Mouse (Mus musculus) bone marrow, adult 2 months (tissue): ENCODE results near the gene Zc2hc1c. TPM values are rescaled to one million over a fixed set of nuclear protein-coding genes. Genes with fewer than 3 reads are reported as not detected.

ENCODE experiments used
- H3K27ac ChIP-seq: fragments of 200-500 bp; 2 replicates; pipeline ENCODE4 v1.5.1; 2012; ENCODE audit warnings: low read depth, mild to moderate bottlenecking, control low read depth, inconsistent platforms, low read length; ENCODE audit not compliant: control insufficient read depth, poor library complexity, insufficient read depth
- H3K4me1 ChIP-seq: fragments of 200-500 bp; 2 replicates; pipeline ENCODE4 v1.6.1; 2011; ENCODE audit warnings: low read length; ENCODE audit not compliant: control insufficient read depth, insufficient read depth
- H3K4me3 ChIP-seq: fragments of 200-500 bp; replicated peaks from 2 replicates; pipeline ENCODE3; 2011; ENCODE audit warnings: mild to moderate bottlenecking, low read depth, low read length, control low read depth; ENCODE audit not compliant: control insufficient read depth
- CTCF ChIP-seq: fragments of 200-500 bp; IDR thresholded peaks from 2 replicates; pipeline ENCODE4 v1.5.1; 2011; ENCODE audit warnings: low read length, control low read depth; ENCODE audit not compliant: control insufficient read depth, insufficient read depth
- POLR2A ChIP-seq: fragments of 200-500 bp; IDR thresholded peaks from 2 replicates; pipeline ENCODE4 v1.6.1; 2011; ENCODE audit warnings: low read depth, mild to moderate bottlenecking, control low read depth, low read length, borderline replicate concordance; ENCODE audit not compliant: control insufficient read depth
- WGBS: fragments of 180-500 bp; shearing (Covaris S2); methylation state at CpG from one replicate; pipeline ENCODE4 v1.1.7; 2018; 5-methylcytosine and 5-hydroxymethylcytosine counted together
- polyA plus RNA-seq: library from polyadenylated mRNA; stranded (reverse); fragments of >200 nt; gene quantifications from 2 replicates; pipeline ENCODE4 v1.2.4, GENCODE M21; 2011; ENCODE audit warnings: low replicate concordance; ENCODE audit not compliant: missing spikeins, insufficient read depth, insufficient read length

The Zc2hc1c gene
- polyA plus RNA-seq, result 0.72 TPM in 1 of 2 replicates, not detected in the other

- H3K4me3 ChIP-seq, result peak within 1 kb of the TSS; percentile 55
- H3K4me1 ChIP-seq, result no peaks in the 10 kb centered on the region
- no peak for TF ChIP-seq POLR2A
- no peak for TF ChIP-seq CTCF
- WGBS, result 11% methylated on average over 31 of the region's 31 CpGs
- H3K27ac ChIP-seq, result no peak within 1 kb of the TSS
Measured at GRCm38 (mm10) chr12:85288486-85289156, at the start of gene Zc2hc1c. Zc2hc1c (plus strand) TSS chr12:85288591.

DNA sequence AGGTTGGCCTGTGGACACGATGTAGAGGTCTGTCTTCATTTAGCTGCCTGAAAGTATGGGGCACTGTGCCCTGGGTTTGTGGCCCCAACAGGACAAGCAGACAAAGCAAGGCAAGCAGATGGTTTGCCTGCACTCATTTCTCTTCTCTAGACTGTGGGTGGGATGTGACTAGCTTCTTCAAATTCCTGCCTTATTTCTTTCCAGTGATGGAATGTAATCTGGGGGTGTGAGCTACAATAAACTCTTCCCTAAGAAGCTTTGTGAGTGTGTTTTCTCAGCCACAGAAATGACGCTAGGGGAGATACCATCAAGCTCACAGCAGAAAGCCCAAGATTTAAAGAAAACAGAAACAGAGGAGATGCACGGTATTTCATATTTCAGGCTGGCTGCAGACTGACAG is 36.3 kb upstream of the Zc2hc1c start:
- TF ChIP-seq CTCF (no peak), POLR2A (no peak)
- 82% methylated on average over 3 of the region's 3 CpGs for WGBS
- Histone ChIP-seq H3K27ac (no peak overlapping the region), H3K4me3 (no peak overlapping the region), H3K4me1 (peaks cover 4% of the 10 kb centered on the region; the same call in 1 of the 2 replicates)

DNA sequence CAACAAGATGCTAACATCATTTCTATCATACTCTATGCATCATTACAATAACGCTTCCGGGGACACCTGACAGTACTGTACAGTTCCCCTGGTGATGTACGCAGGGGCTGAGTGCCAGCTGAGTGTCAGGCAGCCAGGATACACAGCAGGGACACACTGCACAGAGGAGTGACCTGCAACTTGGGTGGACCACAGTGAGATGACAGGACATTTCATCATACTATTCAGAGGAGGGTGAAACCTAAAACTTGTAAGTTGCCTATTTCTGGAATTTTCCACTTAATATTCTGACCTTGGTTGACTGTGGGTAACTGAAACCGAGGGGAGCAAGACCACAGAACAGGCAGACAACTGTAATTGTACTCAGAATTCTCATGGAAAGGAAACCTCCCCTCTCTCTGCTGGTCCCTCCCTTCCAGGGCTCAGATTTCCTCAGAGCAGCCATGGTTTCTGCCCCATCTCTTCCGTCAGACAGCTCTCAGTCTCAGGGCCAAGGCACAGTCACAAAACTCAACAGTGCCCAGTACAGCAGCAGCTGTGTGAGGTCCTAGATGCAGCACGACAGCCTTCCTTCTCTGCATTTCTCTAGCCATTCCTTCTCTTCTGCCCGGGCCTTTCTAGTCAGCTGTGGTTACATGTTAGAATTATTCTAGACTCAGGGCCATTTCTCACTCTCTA is 32.2 kb upstream of the Zc2hc1c start:
- WGBS, result 50% methylated on average over 7 of the region's 7 CpGs
- TF ChIP-seq POLR2A (no peak), CTCF (no peak)
- H3K27ac ChIP-seq, result peak overlapping the region; percentile 56
- H3K4me1 ChIP-seq, result peaks cover 6% of the 10 kb centered on the region
- H3K4me3 ChIP-seq, result no peak overlapping the region

DNA sequence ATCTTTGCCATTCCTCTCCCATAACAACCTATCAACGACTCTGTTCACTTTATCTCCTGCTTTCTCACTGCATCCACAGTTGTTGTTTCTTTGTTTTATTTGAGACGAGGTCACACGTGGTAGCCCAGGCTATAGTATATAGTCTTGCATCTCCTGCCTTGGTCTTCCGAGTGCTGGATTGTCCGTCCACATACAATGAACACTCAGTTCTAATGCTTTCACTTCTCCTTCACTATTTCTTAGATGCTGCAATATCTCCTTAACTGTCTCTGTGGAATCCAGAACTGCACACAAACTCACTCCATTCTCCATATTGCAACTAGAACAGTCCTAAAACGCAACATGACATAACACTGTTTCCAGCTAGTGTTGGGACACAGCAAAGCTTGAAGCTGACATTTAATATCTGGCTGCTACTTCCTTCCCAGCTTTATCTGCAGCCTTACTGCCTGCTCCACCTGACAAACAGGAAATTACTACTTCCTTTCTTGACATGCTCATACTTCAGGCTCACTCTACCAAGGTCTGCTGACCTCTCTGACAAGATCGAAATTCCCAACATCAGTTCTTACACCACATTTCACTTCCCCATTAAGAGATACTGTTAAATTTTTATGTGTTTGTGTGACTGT is 31.3 kb upstream of the Zc2hc1c start:
- Histone ChIP-seq H3K4me3 (no peak overlapping the region), H3K4me1 (peaks cover 6% of the 10 kb centered on the region), H3K27ac (peak overlapping the region; percentile 14; the same call in 1 of the 2 replicates)
- TF ChIP-seq CTCF (no peak), POLR2A (no peak)
- WGBS, result 9% methylated on average over 7 of the region's 7 CpGs

DNA sequence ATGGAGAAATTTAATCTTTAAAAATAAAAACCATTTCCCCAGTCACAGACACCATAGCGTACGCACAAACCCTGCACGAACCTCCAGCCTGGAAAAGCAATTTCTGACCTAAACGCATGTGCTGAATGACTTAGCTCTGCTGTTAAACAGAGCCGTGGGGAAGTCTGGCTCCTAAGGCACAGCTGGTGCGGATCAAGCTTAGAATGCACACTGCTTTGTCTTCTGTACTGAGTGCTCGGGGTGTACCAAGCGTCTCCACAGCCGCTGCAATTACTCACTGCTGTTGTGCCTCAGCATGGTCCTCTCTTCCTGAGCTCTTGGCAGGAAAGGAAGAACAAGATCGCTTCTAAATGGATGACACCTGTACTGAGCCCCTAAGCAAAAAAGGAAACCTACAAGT is 25.9 kb upstream of the Zc2hc1c start:
- Histone ChIP-seq H3K27ac (no peak overlapping the region), H3K4me3 (no peak overlapping the region), H3K4me1 (peaks cover 1% of the 10 kb centered on the region)
- TF ChIP-seq POLR2A, result no peak
- TF ChIP-seq CTCF, result no peak
- 79% methylated on average over 10 of the region's 10 CpGs for WGBS

DNA sequence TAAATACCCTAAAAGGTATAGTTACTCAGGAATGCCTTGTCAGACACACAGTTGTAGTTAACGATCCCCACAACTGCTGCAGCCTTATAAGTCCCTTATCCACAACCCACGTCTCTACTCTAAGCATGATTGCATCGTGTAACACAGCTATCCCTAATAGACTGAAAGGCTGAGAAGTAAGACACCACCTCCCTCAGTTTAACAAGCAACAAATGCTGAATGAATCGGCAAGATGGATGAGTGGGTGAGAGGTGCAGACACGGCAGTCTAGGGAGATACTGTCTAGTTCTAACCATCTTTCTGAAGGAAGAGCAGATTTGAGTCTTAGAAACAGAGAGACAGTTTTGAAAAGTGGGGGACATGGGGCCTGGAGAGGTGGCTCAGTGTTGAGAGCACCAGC is 25.2 kb upstream of the Zc2hc1c start:
- TF ChIP-seq CTCF, result no peak
- no peak for TF ChIP-seq POLR2A
- Histone ChIP-seq H3K27ac (no peak overlapping the region), H3K4me3 (no peak overlapping the region), H3K4me1 (no peaks in the 10 kb centered on the region; the same call in 1 of the 2 replicates)
- 72% methylated on average over 5 of the region's 5 CpGs for WGBS

- Histone ChIP-seq H3K4me3 (no peak overlapping the region), H3K27ac (no peak overlapping the region), H3K4me1 (no peaks in the 10 kb centered on the region)
- WGBS, result 84% methylated on average over 8 of the region's 8 CpGs
- no peak for TF ChIP-seq POLR2A
- no peak for TF ChIP-seq CTCF
Measured at GRCm38 (mm10) chr12:85264531-85264930, 23.9 kb upstream of the Zc2hc1c start.

GRCm38 (mm10) chr12:85264940-85265339 is 23.5 kb upstream of the Zc2hc1c start:
- no peak for TF ChIP-seq POLR2A
- 82% methylated on average over 7 of the region's 7 CpGs for whole genome bisulfite sequencing
- Histone ChIP-seq H3K4me1 (no peaks in the 10 kb centered on the region), H3K4me3 (no peak overlapping the region), H3K27ac (no peak overlapping the region)
